Mouse (Mus musculus) layer of hippocampus, postnatal 25 days (tissue): ENCODE results near the gene Mfsd4b5. TPM values are rescaled to one million over a fixed set of nuclear protein-coding genes. Genes with fewer than 3 reads are reported as not detected.
"Not testable (repeated sequence)": the region's sequence is repeated elsewhere in the genome, so short reads cannot be mapped to it uniquely, and the experiment has no call there.

Experiments
- DNase-seq, 2 experiments: peaks; one replicate each; pipeline ENCODE4 v3.0.0; 2022; ENCODE audit warnings: mixed read lengths in 2 of 2, low spot score in 1 of 2; ENCODE audit errors: extremely low spot score in 1 of 2
- total RNA-seq, 2 experiments: library from RNA; stranded (reverse); gene quantifications; 2 replicates each; pipeline ENCODE4 v1.2.3; 2021

The Mfsd4b5 gene
- total RNA-seq = under 1 TPM; 0.54 to 0.57 TPM

DNA sequence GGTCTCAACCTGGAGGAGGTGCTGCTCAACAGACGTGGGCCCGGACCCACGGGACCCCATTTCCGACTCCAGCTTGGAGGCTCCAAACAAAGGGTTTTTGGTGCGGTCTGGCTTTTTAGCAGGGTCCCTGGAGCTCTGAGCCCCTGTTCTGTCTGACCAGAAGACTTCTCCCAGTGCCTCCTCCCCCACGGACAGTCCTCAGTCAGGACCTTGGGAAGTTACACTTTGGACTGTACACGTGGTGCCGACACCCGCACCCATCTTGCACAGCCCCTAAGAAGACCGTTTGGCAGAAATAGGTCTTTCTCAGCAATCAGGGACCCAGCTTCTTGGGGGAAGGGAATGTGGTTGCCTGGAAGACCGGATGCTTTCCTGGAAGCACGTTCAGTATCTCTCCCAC is at the start of gene Mfsd4b5:
Mfsd4b5 (minus strand) TSS at position 181 of the 400 bp plus-strand sequence.
- DNase-seq = no peak

- DNase-seq = no peak
Measured at GRCm38 (mm10) chr10:40034956-40035355, 48.5 kb upstream of the Mfsd4b5 start.

DNA sequence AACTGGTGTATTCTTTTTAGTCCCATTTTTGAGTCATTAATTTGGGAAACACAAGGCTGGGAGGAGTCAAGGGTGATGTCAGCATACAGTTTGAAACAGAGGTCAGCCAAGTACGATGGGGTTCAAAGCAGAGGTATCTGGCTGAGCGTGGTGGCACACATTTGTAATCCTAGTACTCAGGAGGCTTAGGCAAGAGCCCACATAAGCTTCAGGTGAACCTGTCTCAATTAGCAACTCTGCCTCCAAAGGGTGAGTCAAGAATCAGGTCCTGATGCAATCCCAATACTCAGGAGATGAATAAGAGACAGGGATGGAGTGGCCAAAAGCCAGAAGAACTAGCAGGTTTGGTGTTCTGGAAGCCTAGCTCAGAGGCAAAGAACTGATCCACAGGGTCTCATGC is 46.5 kb upstream of the Mfsd4b5 start:
- no peak for DNase-seq

GRCm38 (mm10) chr10:40030716-40031115 is 44.3 kb upstream of the Mfsd4b5 start:
- DNase-seq = no peak

DNA sequence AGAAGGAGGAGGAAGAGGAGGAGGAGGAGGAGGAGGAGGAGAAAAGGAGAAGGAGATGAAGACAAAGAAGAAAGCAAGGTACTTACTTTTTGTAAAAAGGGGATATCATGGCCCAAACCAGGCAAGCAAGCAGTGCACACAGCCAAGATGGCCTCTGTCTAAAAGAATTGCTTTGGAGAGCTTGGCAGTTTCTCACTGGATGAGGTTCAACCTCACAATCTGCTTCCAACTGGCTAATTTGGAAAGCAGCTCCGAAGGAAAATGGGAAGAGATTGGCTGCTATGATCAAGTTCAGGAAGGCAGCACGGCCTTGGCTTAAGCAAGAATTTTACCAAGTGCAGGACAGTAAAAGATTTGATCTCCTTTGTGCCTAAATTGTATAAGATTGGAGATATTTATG is 43.2 kb upstream of the Mfsd4b5 start:
- no peak for DNase-seq

DNA sequence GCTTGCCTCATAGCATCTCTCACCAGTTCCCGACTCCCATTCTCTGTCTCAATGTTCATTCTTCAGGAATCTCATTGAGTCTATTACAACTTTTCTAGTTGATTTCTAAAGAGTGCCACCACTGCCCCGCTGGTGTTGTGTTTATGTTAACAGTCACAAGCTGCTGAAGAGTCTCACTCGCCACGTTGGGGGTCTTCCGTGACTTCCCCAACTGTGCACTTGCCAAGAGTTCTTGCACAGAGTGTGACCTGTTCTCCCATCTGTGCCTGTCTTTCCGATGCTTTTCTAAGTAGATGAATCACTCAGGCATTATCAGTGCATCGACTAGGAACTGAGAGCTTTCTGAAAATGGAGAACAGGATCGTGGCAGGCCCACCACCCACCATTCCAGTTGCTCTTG is 41.6 kb upstream of the Mfsd4b5 start:
- no peak for DNase-seq

DNA sequence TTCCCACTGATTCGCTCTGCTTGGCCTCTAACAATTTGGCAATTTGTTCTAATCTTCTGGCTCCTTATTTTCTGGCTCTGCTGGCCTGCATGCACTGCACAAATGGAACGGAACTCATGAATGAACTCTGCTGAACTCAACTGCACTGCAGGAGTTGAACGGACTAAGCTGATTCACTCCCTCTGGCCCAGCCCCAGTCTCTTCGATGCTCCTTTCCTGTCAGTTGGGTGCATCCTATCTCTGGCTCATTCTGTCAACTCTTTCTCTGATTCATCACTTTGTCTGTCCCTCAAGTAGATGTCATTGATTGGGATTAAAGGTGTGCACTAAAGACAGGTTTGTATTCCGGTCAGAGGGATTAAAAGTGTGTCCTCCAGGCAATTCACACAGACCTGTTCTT is 40.1 kb upstream of the Mfsd4b5 start:
- DNase-seq = no peak

DNA sequence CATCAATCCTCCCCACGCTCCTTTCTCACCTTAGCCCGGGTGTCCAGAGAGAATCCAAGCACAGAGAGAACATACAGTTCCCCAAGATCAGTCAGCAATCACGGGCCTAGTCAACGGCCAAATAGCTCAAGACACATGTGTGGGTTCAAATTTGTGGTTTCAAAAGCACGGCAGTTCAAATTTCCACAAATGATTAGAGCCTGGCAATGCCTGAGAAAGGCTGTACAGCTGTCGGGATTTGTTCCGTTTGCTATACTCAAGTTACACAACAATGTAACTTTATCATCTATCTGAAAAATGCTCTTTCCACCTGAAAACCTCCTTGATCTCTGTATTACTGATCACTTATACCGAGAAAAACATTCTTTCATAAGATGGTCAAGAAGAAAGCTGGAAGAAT is 39.1 kb upstream of the Mfsd4b5 start:
- DNase-seq = no peak

GRCm38 (mm10) chr10:40024554-40025428 is 38.3 kb upstream of the Mfsd4b5 start, which contains the start of gene Mfsd4b1:
Gene Mfsd4b1, minus strand, starts transcription at chr10:40025268.
- DNase-seq = peak; percentile 74 to 79

GRCm38 (mm10) chr10:40020401-40020800 is 34.0 kb upstream of the Mfsd4b5 start:
- no peak for DNase-seq

DNA sequence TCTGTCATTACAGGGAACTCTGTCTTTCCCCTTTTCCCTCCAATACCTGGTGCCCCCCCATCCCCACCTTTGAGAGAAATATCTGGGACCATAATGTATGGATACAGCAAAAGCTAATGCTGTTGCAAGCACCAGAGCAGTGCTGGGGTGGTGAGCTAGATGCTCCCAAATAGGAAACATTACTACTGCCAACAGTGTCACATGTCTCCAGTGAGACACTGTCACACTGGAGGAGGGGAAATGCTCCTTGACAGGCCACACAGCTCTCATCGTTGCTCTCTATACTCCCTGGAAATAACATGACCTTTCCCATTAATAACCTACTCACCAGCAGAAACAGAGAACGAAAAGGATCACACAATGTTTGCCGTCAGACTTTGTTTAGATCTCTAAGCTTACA is 33.0 kb upstream of the Mfsd4b5 start:
- DNase-seq = no peak

DNA sequence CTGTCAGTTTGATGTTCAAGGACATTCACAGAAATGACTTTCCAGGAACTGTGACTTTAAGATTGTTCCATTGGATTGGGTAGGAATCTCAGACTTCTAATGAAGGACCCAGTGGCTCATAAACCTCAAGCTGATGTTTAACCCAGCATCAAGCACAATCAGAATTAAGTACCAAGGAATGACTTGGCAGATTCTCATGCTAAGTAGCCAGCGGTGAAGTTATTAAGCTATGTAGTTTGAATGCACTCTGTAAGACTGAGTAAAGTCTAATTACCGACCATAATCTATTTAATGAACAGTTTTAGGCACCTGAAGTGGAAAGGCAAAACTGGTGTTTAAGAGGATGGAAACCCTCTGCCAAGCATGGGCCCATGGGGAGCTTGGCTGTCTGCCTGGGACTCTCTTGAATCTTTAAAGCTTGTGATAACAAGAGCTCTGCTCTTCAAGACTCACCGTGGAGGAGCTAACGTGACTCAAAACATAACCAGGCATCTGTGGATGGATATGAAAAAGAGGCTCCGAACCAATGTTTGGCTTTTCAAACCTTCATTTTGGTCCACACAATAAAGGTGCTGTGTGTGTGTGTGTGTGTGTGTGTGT is 31.9 kb upstream of the Mfsd4b5 start:
- no peak for DNase-seq

DNA sequence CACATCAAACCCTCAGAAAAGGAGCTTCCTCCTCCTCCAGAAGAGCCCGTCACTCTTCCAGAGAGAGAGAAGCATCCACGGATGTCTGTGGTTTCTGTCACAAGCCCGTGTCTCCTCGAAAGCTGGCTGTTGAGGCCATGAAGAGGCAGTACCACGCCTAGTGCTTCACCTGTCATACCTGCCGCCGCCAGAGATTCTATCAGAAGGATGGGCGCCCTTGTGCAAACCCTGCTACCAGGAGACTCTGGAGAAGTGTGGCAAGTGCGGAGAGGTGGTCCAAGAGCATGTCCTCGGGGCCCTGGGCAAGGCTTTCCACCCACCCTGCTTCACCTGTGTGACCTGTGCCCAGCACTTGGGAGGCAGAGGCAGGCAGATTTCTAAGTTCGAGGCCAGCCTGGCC is 23.1 kb upstream of the Mfsd4b5 start:
- no peak for DNase-seq

DNA sequence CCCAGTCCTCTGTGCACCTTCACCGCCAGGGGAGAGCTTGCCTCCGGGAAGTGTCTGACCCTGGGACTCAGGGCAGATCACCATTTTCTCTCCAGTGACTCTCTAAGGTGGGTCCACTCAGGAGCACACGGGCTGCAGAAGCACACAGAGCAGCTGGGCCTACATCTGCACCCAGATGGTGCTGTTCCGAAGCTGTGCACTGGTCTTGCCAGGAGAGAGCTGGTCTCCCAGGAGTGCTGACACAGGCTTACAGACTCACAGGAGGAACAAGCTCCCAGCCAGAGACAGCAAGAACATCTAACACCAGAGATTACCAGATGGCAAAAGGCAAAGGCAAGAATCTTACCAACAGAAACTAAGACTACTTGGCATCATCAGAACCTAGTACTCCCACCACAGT is 22.4 kb upstream of the Mfsd4b5 start:
- DNase-seq = not testable (repeated sequence)

GRCm38 (mm10) chr10:40007953-40008352 is 21.5 kb upstream of the Mfsd4b5 start:
- DNase-seq = no peak

DNA sequence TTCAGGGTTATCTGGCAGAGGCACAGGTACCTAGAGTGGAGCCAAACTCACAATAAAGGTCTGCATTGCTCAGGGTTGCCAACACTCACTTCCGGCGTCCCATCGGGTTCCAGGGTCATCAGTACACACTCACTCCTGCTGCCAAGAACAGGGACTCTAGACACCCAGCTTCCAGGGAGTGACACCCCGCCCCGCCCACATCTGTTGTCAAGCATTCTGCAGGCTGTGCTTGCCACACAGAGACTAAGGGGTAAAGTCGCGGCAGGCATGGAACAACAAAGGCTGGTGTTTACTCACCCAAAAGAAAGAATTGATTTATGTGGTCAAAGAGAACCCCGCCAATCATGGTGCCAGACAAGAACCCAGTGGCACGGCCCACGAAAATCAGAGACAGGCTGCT is 20.5 kb upstream of the Mfsd4b5 start:
- DNase-seq = no peak

- no peak for DNase-seq
Measured at GRCm38 (mm10) chr10:40000746-40001145, 14.3 kb upstream of the Mfsd4b5 start.

DNA sequence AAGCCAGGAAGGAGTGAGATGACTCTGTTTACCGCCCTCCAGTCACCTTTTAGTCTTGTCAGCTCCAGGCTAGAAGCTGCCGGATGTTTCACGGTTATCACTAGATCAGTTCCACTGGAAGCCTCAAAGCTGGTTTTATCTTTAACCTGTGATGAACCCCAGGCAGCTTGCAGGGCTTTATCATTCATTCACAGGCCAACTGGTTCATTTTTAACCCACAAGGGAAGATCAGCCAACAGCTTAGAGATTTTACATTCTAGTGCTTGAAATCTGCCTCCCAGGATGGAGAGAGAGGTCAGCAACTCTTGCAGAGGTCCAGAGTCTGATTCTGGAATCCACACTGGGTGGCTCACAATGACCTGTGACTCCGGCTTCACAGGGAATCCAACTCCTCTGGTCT is 4.7 kb upstream of the Mfsd4b5 start:
- no peak for DNase-seq

DNA sequence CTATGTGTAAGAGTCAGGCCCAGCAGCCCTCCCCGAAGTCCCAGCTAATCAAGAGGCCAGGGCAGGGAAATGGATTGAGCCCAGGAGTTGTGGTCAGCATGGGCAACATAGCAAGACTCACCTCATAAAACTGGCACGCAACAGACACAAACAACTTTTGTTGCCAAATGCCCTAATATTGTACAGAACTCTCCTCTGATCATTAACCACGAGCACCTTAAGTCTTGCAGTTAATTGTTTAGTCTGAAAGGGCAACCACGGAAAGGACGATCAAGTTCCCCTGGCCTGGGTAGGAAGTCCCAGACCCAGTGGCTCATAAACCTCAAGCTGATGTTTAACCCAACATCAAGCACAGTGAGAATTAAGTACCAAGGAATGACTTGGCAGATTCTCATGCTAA is 3.8 kb downstream of the Mfsd4b5 start:
- DNase-seq = no peak

DNA sequence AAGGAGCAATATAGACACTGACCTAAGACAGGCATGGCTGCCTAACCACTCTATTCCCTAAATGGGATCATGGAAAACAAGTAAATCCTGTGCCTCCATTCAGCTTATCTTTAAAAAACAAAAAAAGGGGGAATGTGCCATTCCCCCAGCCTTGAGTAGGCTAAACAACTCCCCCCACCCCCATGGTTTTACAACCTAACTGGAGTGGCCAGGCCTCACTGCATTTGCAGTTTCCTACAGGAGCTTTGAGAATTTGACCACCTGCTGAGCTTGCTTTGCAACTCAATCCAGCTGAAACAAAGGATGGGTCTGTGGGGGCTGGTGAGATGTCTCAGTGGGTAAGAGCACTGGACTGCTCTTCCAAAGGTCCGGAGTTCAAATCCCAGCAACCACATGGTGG is 8.2 kb downstream of the Mfsd4b5 start:
- DNase-seq = no peak

GRCm38 (mm10) chr10:39977346-39977745 is 9.1 kb downstream of the Mfsd4b5 start:
- no peak for DNase-seq

- DNase-seq = no peak
Measured at GRCm38 (mm10) chr10:39975771-39976170, 10.7 kb downstream of the Mfsd4b5 start.
